Mouse (Mus musculus) heart, adult 2 months (tissue): ENCODE data around the gene Slc16a7.

ENCODE experiments used
- CTCF ChIP-seq: fragments of 200-600 bp; IDR thresholded peaks from 2 replicates; pipeline ENCODE4 v1.8.1; 2022; ENCODE audit warnings: antibody characterized with exemption, mild to moderate bottlenecking, moderate library complexity
- POLR2A ChIP-seq: fragments of 200-500 bp; IDR thresholded peaks from 2 replicates; pipeline ENCODE4 v1.6.1; 2011; ENCODE audit warnings: mild to moderate bottlenecking, low read depth, low read length, control low read depth; ENCODE audit not compliant: insufficient read depth

DNA sequence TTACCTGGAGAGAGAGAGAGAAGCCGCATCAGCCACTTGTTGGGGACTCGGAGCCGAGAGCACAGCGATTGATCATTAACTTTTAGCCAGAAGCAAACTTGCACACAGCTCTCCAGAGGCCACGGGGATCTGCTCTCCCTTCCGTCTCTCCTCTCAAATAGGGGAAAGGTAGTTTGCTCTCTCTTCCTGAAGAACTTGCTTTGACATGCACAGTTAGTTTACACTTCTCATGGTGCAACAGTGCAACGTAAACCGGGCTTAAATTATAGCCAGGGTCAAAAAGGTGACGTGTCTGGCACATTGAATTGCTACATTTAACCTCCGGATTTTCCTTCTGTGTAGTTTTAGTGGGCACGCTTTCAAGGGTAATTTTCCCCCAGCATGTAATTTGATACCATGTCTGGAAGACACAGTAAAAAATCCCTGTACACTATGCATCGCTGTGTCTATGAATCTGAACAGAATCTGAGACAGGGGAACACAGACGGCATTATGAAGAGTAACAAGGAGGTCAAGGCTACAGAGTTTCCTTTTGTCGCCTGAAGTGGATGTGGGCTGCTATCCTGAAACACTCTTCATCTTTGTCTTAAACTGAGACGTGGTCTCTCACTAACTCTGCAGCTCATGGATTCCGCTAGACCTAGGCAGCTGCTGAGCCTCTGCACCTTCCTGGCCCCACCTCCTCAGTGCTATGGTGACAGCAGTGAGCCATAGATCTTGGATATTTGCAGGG is 60.8 kb downstream of the Slc16a7 start:
- TF ChIP-seq POLR2A (no peak), CTCF (no peak)
